Mouse (Mus musculus) heart, adult 2 months (tissue): ENCODE data around the gene Hdac10. TPM values are rescaled to one million over a fixed set of nuclear protein-coding genes. Genes with fewer than 3 reads are reported as not detected.

Source experiments
- DNase-seq, 2 experiments: peaks; one replicate each; pipeline ENCODE4 v3.0.0; 2021
- H3K27ac ChIP-seq: fragments of 200-600 bp; 2 replicates; pipeline ENCODE4 v1.8.1; 2022
- H3K27me3 ChIP-seq: fragments of 200-500 bp; 2 replicates; pipeline ENCODE4 v1.6.1; 2012; ENCODE audit warnings: mild to moderate bottlenecking, low read length, inconsistent platforms, mixed read lengths; ENCODE audit not compliant: control insufficient read depth, insufficient read depth
- H3K36me3 ChIP-seq: fragments of 200-500 bp; 2 replicates; pipeline ENCODE4 v1.6.1; 2012; ENCODE audit warnings: low read length, inconsistent platforms; ENCODE audit not compliant: control insufficient read depth, insufficient read depth
- H3K4me1 ChIP-seq: fragments of 200-500 bp; 2 replicates; pipeline ENCODE4 v1.6.1; 2011; ENCODE audit warnings: low read length; ENCODE audit not compliant: control insufficient read depth, insufficient read depth
- H3K4me3 ChIP-seq: fragments of 200-600 bp; 2 replicates; pipeline ENCODE4 v1.8.1; 2022
- H3K79me2 ChIP-seq: fragments of 200-500 bp; replicated peaks from 2 replicates; pipeline ENCODE4 v1.6.1; 2012; ENCODE audit warnings: mild to moderate bottlenecking, inconsistent platforms, low read length, moderate library complexity, mixed read lengths; ENCODE audit not compliant: control insufficient read depth, insufficient read depth
- H3K9ac ChIP-seq: fragments of 200-500 bp; 2 replicates; pipeline ENCODE4 v1.6.1; 2012; ENCODE audit warnings: low read depth, mild to moderate bottlenecking, control low read depth, inconsistent platforms, low read length, mixed read lengths
- CTCF ChIP-seq: fragments of 200-600 bp; IDR thresholded peaks from 2 replicates; pipeline ENCODE4 v1.8.1; 2022; ENCODE audit warnings: antibody characterized with exemption, mild to moderate bottlenecking, moderate library complexity
- EP300 ChIP-seq: fragments of 200-500 bp; IDR thresholded peaks from 2 replicates; pipeline ENCODE4 v1.6.1; 2011; ENCODE audit warnings: low read depth, low read length, control low read depth; ENCODE audit not compliant: insufficient read depth
- POLR2A ChIP-seq: fragments of 200-500 bp; IDR thresholded peaks from 2 replicates; pipeline ENCODE4 v1.6.1; 2011; ENCODE audit warnings: mild to moderate bottlenecking, low read depth, low read length, control low read depth; ENCODE audit not compliant: insufficient read depth
- WGBS: fragments of 180-500 bp; shearing (Covaris S2); methylation state at CpG from one replicate; pipeline ENCODE4 v1.1.7; 2018; 5-methylcytosine and 5-hydroxymethylcytosine counted together
- intact Hi-C: fragments of 180-260 bp; cut with DNase I; formaldehyde crosslinking; loops from one replicate; pipeline ENCODE4 v1.15.1; 2025
- polyA plus RNA-seq: library from polyadenylated mRNA; depleted of rRNA; stranded (reverse); fragments of >200 nt; gene quantifications from 2 replicates; pipeline ENCODE4 v1.2.3, GENCODE M21; 2012
- total RNA-seq, 2 experiments: library from RNA; stranded (reverse); gene quantifications; 2 replicates each; pipeline ENCODE4 v1.2.3; 2021

Gene Hdac10
- total and polyA plus RNA-seq, 3 experiments: 6.3 to 19.5 (median 7.6) TPM

DNA sequence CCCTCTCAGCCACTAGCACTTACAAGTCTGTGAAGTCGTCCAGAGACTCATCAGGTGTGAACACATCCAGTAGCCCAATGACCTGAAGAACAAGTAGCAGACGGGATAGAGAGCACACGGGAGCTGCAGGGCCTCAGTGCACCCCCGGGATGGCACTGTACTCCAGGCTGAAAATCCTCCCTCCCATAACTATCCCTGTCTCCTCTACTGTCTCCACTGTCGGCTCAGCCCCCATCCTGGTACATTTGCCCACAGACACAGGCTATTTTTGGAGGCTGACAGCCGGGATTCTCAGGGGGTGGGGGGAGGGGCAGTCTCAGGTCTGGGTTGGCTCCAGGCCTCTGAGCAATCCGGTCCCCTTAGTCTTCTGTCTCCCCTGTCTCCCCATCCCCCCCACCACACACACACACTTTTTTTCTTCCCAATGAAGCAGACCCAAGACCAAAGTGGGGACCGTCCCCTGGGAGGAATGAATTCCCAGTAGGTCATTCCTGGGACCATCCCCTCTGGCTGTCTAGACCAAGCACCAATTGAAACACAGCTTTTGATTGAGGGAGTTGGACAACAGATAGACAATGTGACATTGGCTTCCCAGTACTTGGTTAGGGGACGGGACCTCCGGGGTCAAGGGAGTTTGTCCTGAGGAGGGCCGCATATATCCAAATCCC, 9.0 kb upstream of the Hdac10 start:
- no peak for DNase-seq

DNA sequence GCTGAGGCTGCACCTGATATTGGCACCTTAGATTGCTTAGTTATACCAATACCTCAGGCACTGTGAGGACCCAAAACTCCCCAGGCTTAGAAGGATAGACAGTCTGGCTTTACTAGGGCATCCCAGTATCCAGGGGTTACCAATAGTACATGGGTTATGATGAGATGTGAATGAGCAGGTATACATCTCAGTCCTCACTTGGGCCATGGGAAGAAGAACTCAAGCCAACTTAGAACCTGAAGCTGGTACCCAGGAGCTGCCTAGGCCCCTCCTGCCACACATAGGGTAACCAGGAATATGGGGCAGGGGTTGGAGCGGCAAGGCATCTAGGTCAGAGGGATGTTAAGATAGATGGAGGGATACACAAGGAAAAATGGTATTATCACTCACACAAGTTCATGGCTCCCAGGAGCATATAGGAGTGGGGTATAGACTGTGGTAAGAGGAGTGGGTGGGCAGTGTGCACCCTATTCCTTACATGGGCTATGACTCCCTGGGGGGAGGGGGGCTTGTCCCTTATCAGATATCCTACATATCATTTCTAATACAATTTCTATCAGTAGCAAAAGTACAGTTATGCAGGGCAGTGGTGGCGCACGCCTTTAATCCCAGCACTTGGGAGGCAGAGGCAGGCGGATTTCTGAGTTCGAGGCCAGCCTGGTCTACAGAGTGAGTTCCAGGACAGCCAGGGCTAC, 8.1 kb upstream of the Hdac10 start:
- Histone ChIP-seq H3K36me3 (no peaks in the 10 kb centered on the region), H3K4me1 (peaks cover 11% of the 10 kb centered on the region), H3K9ac (no peak overlapping the region), H3K27ac (no peak overlapping the region), H3K27me3 (no peaks in the 10 kb centered on the region), H3K79me2 (no peaks in the 10 kb centered on the region), H3K4me3 (no peak overlapping the region)
- 95% methylated on average over 5 of the region's 5 CpGs for WGBS
- DNase-seq: no peak
- no peak for TF ChIP-seq EP300
- TF ChIP-seq CTCF: no peak
- TF ChIP-seq POLR2A: no peak
- intact Hi-C loops: no loop called here

More for the DNA sequence above, 9.0 kb upstream of the Hdac10 start:
- no peaks in the 10 kb centered on the region for H3K36me3 ChIP-seq
- intact Hi-C loops: no loop called here
- H3K4me3 ChIP-seq: no peak overlapping the region
- TF ChIP-seq CTCF (no peak), EP300 (no peak), POLR2A (no peak)
- H3K9ac ChIP-seq: 0 out of 2 replicates have a peak overlapping the region, but pooled peaks have one; percentile 7
- peaks cover 16% of the 10 kb centered on the region for H3K4me1 ChIP-seq
- 56% methylated on average over 11 of the region's 11 CpGs for WGBS
- H3K27me3 ChIP-seq: no peaks in the 10 kb centered on the region
- no peaks in the 10 kb centered on the region for H3K79me2 ChIP-seq
- no peak overlapping the region; the same call in 1 of the 2 replicates for H3K27ac ChIP-seq

DNA sequence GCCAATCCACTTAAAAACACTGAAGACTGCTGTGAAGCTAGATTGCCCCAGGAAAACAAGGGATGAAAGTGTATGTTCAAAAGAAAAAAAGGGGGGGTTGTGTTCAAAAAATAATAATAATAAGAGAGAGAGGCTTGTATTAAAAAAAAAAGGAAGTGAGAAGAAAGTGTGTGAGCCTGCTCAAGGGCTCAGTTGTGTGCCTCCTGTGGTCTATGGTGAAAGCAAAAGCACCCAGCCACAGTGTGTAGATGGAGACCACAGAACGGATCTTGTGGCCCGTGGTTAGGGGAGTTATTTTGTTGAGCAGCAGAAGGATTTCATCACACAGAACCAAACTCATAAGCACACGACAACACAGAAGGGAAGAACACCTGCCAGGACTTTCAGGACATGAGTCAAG, 2.8 kb upstream of the Hdac10 start:
- TF ChIP-seq CTCF (no peak), POLR2A (no peak)
- WGBS: 77% methylated on average over 3 of the region's 3 CpGs
- Histone ChIP-seq H3K27me3 (no peaks in the 10 kb centered on the region), H3K4me3 (no peak overlapping the region), H3K36me3 (no peaks in the 10 kb centered on the region), H3K9ac (no peak overlapping the region), H3K79me2 (no peaks in the 10 kb centered on the region), H3K4me1 (peaks cover 7% of the 10 kb centered on the region), H3K27ac (no peak overlapping the region)
- DNase-seq: peak in 1 of 2 experiments; percentile 52
- intact Hi-C loops: no loop called here

DNA sequence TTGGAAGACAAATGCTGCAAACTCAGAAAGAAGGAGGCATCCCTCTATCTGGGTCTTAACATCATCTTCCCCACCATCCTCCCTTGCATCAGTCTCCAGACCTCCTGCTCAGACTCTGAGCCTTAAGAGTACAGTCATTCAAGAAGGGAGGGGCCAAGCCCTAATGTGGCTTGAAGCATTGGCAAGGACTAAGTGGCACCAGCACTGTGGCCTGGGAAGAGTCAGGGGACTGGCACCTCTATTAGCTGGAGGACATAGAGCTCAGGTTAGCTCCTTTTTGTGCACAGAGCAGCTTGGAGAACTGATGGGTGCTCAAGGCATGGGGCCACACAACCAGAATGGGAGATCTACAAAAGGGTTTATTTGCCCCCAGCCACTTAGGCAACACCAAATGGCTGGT, 1.7 kb upstream of the Hdac10 start:
- H3K36me3 ChIP-seq: no peaks in the 10 kb centered on the region
- H3K79me2 ChIP-seq: no peaks in the 10 kb centered on the region
- no peaks in the 10 kb centered on the region for H3K27me3 ChIP-seq
- peaks cover 7% of the 10 kb centered on the region for H3K4me1 ChIP-seq
- TF ChIP-seq POLR2A (no peak), EP300 (no peak), CTCF (no peak)
- H3K9ac ChIP-seq: no peak overlapping the region
- intact Hi-C loops: no loop called here
- DNase-seq: no peak
- H3K27ac ChIP-seq: no peak overlapping the region
- no peak overlapping the region for H3K4me3 ChIP-seq

DNA sequence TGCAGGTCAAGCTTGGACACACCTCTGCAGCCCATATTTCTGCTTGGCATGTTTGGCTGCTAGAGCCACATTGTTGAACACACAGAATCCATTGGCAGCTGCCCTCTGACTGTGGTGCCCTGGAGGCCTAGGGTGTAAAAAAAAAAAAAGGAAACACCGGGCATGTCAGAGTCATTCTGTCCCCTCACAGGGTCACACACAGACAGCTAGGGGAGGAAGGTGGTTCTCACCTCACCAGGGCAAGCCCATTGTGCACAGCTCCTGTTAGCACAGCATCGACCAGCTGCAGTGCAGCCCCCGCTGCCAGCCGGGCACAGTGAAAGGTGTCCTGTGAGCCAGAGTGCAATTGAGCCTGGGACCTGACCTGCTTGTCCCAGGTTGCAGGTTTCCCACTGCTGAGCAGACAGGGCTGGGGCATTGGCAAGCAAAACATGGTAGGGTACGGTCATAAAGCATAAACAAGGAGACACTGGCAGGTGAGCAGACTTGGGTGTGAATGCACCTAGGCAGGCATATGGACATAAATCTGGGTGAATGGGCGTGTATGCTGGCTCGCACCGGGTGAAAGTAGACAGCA, 1.0 kb downstream of the Hdac10 start:
- intact Hi-C loops: no loop called here
- H3K27ac ChIP-seq: peak overlapping the region; percentile 93
- no peaks in the 10 kb centered on the region for H3K36me3 ChIP-seq
- H3K4me1 ChIP-seq: peaks cover 10% of the 10 kb centered on the region
- H3K27me3 ChIP-seq: no peaks in the 10 kb centered on the region
- peak overlapping the region; percentile 67 for H3K4me3 ChIP-seq
- no peak for DNase-seq
- no peaks in the 10 kb centered on the region for H3K79me2 ChIP-seq
- no peak for TF ChIP-seq POLR2A
- TF ChIP-seq CTCF: no peak
- no peak for TF ChIP-seq EP300
- WGBS: 77% methylated on average over 8 of the region's 8 CpGs
- peak overlapping the region; percentile 3; the same call in 1 of the 2 replicates for H3K9ac ChIP-seq

- H3K4me3 ChIP-seq: no peak overlapping the region
- H3K27ac ChIP-seq: no peak overlapping the region
- DNase-seq: no peak
- intact Hi-C loops: no loop called here
- no peaks in the 10 kb centered on the region for H3K36me3 ChIP-seq
- peaks cover 14% of the 10 kb centered on the region for H3K4me1 ChIP-seq
- no peak overlapping the region for H3K9ac ChIP-seq
- H3K79me2 ChIP-seq: peaks cover 2% of the 10 kb centered on the region; the same call in 1 of the 2 replicates
- TF ChIP-seq EP300: no peak
- no peak for TF ChIP-seq CTCF
- no peak for TF ChIP-seq POLR2A
- H3K27me3 ChIP-seq: no peaks in the 10 kb centered on the region
- WGBS: 88% methylated on average over 8 of the region's 8 CpGs
Observed at GRCm38 (mm10) chr15:89126622-89127021, 1.9 kb downstream of the Hdac10 start.
